Mouse (Mus musculus): Measurements from ENCODE around the gene Apcs. TPM values are rescaled to one million over a fixed set of nuclear protein-coding genes. Genes with fewer than 3 reads are reported as not detected.

The Apcs gene
- total RNA-seq (2021), result not detected

GRCm38 (mm10) chr1:172894777-172895357 is at the start of gene Apcs:
Apcs (minus strand) TSS chr1:172895041.
- no peak for DNase-seq

GRCm38 (mm10) chr1:172932197-172932596 is 37.4 kb upstream of the Apcs start:
- DNase-seq, result no peak

GRCm38 (mm10) chr1:172918450-172918849 is 23.6 kb upstream of the Apcs start:
- DNase-seq, result no peak

- DNase-seq, result no peak
Measured at GRCm38 (mm10) chr1:172917115-172917514, 22.3 kb upstream of the Apcs start.

GRCm38 (mm10) chr1:172903313-172903712 is 8.5 kb upstream of the Apcs start:
- no peak for DNase-seq

- DNase-seq, result no peak
Measured at GRCm38 (mm10) chr1:172895435-172895834, 594 bp upstream of the Apcs start.

GRCm38 (mm10) chr1:172876675-172877074 is 18.2 kb downstream of the Apcs start:
- no peak for DNase-seq

- DNase-seq, result no peak
Measured at GRCm38 (mm10) chr1:172875265-172875664, 19.6 kb downstream of the Apcs start.

- DNase-seq, result no peak
Measured at GRCm38 (mm10) chr1:172848171-172848570, 46.7 kb downstream of the Apcs start.

- no peak for DNase-seq
Measured at GRCm38 (mm10) chr1:172847044-172847761, 47.6 kb downstream of the Apcs start.

Other genes with a start within 250 kb of the Apcs start
- not detected for gene Crp, start 197.0 kb downstream of the Apcs start, total RNA-seq (2021)
- not detected for gene Olfr16, start 55.4 kb upstream of the Apcs start, total RNA-seq (2021)
- not detected for gene Olfr1408, start 242.3 kb upstream of the Apcs start, total RNA-seq (2021)